Mouse (Mus musculus): ENCODE data around the gene Polr3f. TPM values are rescaled to one million over a fixed set of nuclear protein-coding genes. Genes with fewer than 3 reads are reported as not detected.
A peak's percentile ranks its signal among the peaks of the same experiment; 100 is the strongest.

Gene Polr3f
- total and polyA plus RNA-seq, 3 experiments: 15.8 to 28.5 (median 20.2) TPM

GRCm38 (mm10) chr2:144553905-144554304 is 26.4 kb downstream of the Polr3f start (continued):
- no peak for TF ChIP-seq ZMIZ1 (IDR thresholded peaks at IDR 0.05; ENCODE audit: low read depth, low read length)
- TF ChIP-seq KAT2A (IDR thresholded peaks at IDR 0.05; ENCODE audit: insufficient replicate concordance, low read length): no peak

DNA sequence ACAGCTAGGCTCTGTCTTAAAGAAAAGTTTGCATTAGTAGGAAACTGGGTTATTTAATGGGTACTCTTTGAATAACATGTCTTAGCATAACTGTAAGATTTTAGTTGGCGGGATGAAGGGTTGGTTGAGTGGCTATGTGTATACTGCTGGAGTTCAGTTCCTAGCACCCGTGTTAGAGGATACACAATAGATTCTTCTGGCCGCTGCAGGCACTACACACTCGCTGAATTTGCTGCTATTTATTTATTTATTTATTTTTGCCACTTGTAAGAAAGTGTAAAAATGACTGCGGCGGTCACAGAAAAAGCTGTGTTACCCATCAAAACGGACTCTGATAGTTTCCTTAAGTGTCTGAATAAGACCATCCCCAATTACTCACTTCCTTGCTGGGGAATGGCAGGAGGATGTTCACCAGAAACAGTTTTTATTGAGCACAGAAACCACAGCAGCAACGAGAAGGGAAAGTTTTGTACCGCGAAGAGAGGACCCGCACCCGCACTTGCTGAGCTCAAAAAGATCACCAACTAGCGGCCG is 27.8 kb downstream of the Polr3f start:
- H3K36me3 ChIP-seq (replicated peaks in 1 of 2; ENCODE audit: control insufficient read depth in 1 of 2, insufficient read depth in 1 of 2, low read length in 1 of 2): peaks cover 9 to 21% of the 10 kb centered on the region in 2 experiments
- peak overlapping the region; percentile 39 for H3K9ac ChIP-seq (ENCODE audit: insufficient read depth, low read depth)
- H3K9me3 ChIP-seq (replicated peaks; ENCODE audit: low read length): no peaks in the 10 kb centered on the region
- H3K27me3 ChIP-seq (replicated peaks): no peaks in the 10 kb centered on the region
- peak overlapping the region; percentile 75 for H3K27ac ChIP-seq (ENCODE audit: insufficient read depth, low read depth)
- dilution Hi-C loops (cut with MboI; ENCODE audit: extremely low pct_ligation_motif_present, extremely low pct_unique_long_range_greater_than_20kb, low sequenced_read_pairs): no loop called here
- in situ Hi-C loops (cut with MboI; ENCODE audit: low pct_ligation_motif_present, low pct_unique_long_range_greater_than_20kb, low sequenced_read_pairs): no loop called here
- DNase-seq (ENCODE audit: extremely low read depth): no peak
- peaks cover 28% of the 10 kb centered on the region for H3K79me2 ChIP-seq (replicated peaks; ENCODE audit: control insufficient read depth, extremely low read depth, insufficient read depth, poor library complexity, severe bottlenecking)
- H3K4me1 ChIP-seq (ENCODE audit: control insufficient read depth in 1 of 2, insufficient read depth in 2 of 2): peaks cover 8 to 28% of the 10 kb centered on the region in 2 experiments; a peak in 3 of 4 replicates
- no peak for TF ChIP-seq RAD21 (IDR thresholded peaks at IDR 0.05; ENCODE audit: low read depth, low read length)
- no peak for TF ChIP-seq USF1 (IDR thresholded peaks at IDR 0.05; ENCODE audit: low read depth, low read length)
- TF ChIP-seq MAZ (IDR thresholded peaks at IDR 0.05; ENCODE audit: low read depth, low read length): no peak
- no peak for TF ChIP-seq HCFC1 (IDR thresholded peaks at IDR 0.05; ENCODE audit: low read depth, low read length)
- no peak for TF ChIP-seq ETS1 (conservative IDR thresholded peaks at IDR 0.05; ENCODE audit: low read depth, low read length)
- TF ChIP-seq NRF1 (IDR thresholded peaks at IDR 0.05; ENCODE audit: low read depth, low read length): no peak
- TF ChIP-seq ZMIZ1 (IDR thresholded peaks at IDR 0.05; ENCODE audit: low read depth, low read length): no peak
- TF ChIP-seq EP300 (IDR thresholded peaks at IDR 0.05; ENCODE audit: low read length): no peak; the same call in 1 of the 2 replicates
- no peak for TF ChIP-seq ZC3H11A (IDR thresholded peaks at IDR 0.05; ENCODE audit: low read depth, low read length)
- TF ChIP-seq CHD1 (IDR thresholded peaks at IDR 0.05; ENCODE audit: low read depth, low read length): no peak
- TF ChIP-seq MEF2A (IDR thresholded peaks at IDR 0.05; ENCODE audit: borderline replicate concordance, low read depth, low read length): no peak; the same call in 1 of the 2 replicates
- TF ChIP-seq CTCF (conservative IDR thresholded peaks at IDR 0.05 in 1 of 2, IDR thresholded peaks at IDR 0.05 in 1 of 2; ENCODE audit: low read depth in 2 of 2, low read length in 2 of 2): 0 out of 4 replicates have a peak, but pooled peaks of 1 of the 2 experiments have one; percentile 4
- TF ChIP-seq KAT2A (IDR thresholded peaks at IDR 0.05; ENCODE audit: insufficient replicate concordance, low read length): no peak
- 0 out of 2 replicates have a peak, but pooled peaks have one; percentile 69 for TF ChIP-seq UBTF (IDR thresholded peaks at IDR 0.05; ENCODE audit: low read depth, low read length)
- 0 out of 2 replicates have a peak, but pooled peaks have one; percentile 25 for TF ChIP-seq TBP (conservative IDR thresholded peaks at IDR 0.05; ENCODE audit: low read depth, low read length)
- TF ChIP-seq JUND (conservative IDR thresholded peaks at IDR 0.05; ENCODE audit: low read depth, low read length): no peak
- TF ChIP-seq POLR2AphosphoS2 (IDR thresholded peaks at IDR 0.05; ENCODE audit: low read depth, low read length): no peak
- no peak for TF ChIP-seq PAX5 (IDR thresholded peaks at IDR 0.05; ENCODE audit: low read length)
- no peak for TF ChIP-seq CHD2 (IDR thresholded peaks at IDR 0.05; ENCODE audit: low read length)
- no peak for TF ChIP-seq ZKSCAN1 (IDR thresholded peaks at IDR 0.05; ENCODE audit: borderline replicate concordance, low read depth, low read length)
- no peak for TF ChIP-seq BHLHE40 (IDR thresholded peaks at IDR 0.05; ENCODE audit: low read depth, low read length)
- TF ChIP-seq MAX (IDR thresholded peaks at IDR 0.05; ENCODE audit: low read length): no peak
- TF ChIP-seq ELF1 (IDR thresholded peaks at IDR 0.05; ENCODE audit: low read depth, low read length): no peak
- no peak for TF ChIP-seq USF2 (conservative IDR thresholded peaks at IDR 0.05; ENCODE audit: low read depth, low read length)
- TF ChIP-seq IRF4 (IDR thresholded peaks at IDR 0.05; ENCODE audit: low read depth, low read length): no peak
- no peak for TF ChIP-seq SIN3A (IDR thresholded peaks at IDR 0.05; ENCODE audit: low read length)
- no peak; the same call in 1 of the 2 replicates for TF ChIP-seq NELFE (IDR thresholded peaks at IDR 0.05; ENCODE audit: low read depth, low read length)
- 0 out of 2 replicates have a peak, but pooled peaks have one; percentile 15 for TF ChIP-seq MAFK (IDR thresholded peaks at IDR 0.05; ENCODE audit: insufficient replicate concordance, low read length)
- no peak for TF ChIP-seq MXI1 (IDR thresholded peaks at IDR 0.05; ENCODE audit: low read depth, low read length)
- H3K4me3 ChIP-seq (replicated peaks in 1 of 3; ENCODE audit: low read depth in 2 of 3, low read length in 2 of 3, poor library complexity in 1 of 3): peak overlapping the region; percentile 69 to 88 (median 75)
- H3K4me2 ChIP-seq (ENCODE audit: insufficient read depth, low read depth, poor library complexity, severe bottlenecking): peak overlapping the region; percentile 71; the same call in 1 of the 2 replicates

Data from CH12.LX (cell line).